Mouse (Mus musculus) adrenal gland, adult 8-10 months (tissue): ENCODE data around the gene Exosc5. TPM values are rescaled to one million over a fixed set of nuclear protein-coding genes. Genes with fewer than 3 reads are reported as not detected.

ENCODE experiments used
- DNase-seq: peaks from one replicate; pipeline ENCODE4 v3.0.0; 2022
- total RNA-seq, 4 experiments: library from RNA; stranded (reverse); gene quantifications; 2 replicates each; pipeline ENCODE4 v1.2.4; 2022

Exosc5 gene
- total RNA-seq, 4 experiments from 2014 or later: 42.0 to 62.6 (median 51.4) TPM

GRCm38 (mm10) chr7:25637099-25637498 is 21.9 kb upstream of the Exosc5 start:
- DNase-seq: no peak

DNA sequence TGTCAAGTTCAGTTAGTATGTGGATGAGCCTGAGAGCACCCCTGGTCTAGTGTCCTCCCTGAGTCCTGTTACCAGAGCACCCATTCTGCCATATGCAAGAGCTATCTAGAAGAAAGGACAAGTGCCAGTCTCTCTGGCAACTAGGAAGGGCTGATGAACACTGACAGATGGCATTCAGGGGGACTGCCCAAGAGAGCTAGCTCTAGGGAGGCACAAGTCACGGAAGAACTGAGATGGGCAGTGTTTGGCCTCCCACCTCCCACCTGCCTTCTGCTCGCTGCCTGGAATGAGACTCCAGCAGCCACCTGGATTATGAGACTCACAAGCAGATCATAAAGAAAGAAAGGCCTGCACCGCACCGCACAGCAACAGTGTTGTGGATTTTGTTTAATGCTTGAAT is 19.2 kb upstream of the Exosc5 start:
- DNase-seq: no peak

GRCm38 (mm10) chr7:25644136-25644535 is 14.8 kb upstream of the Exosc5 start:
- no peak for DNase-seq

DNA sequence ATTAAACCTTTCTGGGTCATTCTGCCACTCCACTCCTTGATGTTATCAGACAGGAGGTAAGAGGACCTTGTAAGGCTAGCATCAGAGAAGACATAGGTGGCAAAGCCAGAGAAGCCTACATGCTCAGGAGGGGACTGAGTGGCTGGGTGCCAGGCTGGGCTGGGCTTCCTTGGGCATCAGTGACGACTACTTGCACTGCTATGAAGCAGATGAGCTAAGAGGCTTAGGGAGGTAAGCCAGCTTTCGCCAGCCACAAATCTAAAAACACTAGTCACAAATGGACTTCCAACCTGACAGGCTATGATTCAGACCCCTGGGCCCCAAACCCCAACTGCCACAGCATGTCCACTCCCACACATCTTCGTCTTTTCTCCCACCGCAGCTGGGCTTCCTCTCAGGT is 14.3 kb upstream of the Exosc5 start:
- DNase-seq: no peak

DNA sequence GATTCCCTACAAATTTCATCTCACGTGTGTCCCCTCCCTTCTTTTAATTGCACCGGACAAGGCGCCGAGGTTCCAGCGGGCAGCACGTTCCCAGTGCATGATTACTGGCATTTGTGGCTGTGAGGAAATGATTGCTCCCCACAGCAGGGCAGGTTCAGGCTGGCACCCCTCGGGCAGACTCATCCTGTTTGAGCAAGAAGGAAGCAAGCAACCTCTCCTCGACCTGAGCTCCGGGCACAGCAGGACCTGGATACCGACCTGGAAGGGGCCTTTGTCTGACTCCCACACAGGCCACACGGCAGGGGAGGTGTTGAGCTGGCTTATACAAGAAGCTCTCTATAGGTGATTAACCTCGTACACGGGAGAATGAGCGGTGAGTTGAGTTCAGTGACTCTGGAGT is 13.9 kb upstream of the Exosc5 start:
- DNase-seq: no peak

DNA sequence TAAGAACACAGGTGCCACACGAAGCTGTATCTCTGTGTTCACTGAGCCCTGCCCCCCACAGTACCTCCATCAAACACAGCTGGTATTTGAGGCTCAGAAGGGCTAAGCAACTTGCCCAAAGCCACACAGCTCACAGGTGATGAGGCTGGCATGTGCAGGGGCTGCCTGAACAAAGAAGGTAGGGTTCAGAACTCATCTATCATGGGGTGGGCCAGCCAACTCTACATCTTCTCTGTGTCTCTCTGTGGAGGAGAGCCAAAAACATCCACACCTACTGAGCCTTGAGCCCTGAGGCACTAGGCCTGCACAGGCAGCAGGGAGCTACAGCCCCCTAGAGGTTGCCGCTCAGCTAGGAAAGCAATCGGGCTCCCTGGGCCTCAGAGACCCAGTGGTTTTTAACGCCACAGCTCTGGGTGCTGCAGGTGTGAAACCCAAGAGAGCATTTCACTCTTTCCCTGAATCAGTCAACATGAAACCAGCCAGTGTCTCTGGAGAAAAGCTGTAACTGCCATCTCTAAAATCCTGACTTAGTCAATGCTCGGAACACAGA is 11.3 kb upstream of the Exosc5 start:
- no peak for DNase-seq

DNA sequence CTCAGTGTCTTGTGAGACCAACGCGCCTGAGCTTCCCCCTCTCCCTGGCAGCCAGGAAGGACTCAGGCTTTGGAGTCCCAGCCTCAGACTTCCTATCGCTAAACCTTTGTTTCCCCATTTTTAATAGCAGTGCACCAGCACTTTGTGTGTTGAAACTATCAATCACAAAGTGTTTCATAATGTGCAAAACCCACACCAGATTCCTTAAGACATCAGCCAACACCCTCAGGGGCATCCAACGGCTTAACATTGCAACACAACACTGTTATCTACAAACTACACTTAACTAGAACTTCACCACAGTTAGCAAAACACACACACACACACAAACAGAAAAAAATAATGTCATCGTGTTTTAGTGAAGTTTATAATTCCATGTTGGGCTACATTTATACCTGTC is 9.1 kb upstream of the Exosc5 start:
- no peak for DNase-seq

DNA sequence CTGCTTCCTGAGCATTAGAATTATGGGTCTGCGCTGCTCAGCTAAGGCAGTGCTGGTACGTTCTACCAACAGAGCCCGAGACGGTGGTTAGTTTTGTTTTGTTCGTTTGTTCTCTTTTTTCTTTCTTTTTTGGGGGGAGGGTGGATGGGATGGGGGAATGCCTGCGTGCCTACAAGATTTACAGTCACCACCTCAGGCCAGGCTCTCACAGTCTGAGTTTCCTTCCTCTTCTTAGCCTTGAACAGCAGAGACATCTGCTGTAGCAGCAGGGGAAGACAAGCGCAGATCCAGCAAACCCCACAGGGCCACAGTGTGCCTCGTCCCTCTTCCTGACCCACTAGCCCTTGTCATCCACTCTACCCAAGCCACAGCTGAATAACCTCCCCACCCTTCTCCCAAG is 7.7 kb upstream of the Exosc5 start:
- no peak for DNase-seq

- no peak for DNase-seq
Measured at GRCm38 (mm10) chr7:25652244-25652759, 6.7 kb upstream of the Exosc5 start.

DNA sequence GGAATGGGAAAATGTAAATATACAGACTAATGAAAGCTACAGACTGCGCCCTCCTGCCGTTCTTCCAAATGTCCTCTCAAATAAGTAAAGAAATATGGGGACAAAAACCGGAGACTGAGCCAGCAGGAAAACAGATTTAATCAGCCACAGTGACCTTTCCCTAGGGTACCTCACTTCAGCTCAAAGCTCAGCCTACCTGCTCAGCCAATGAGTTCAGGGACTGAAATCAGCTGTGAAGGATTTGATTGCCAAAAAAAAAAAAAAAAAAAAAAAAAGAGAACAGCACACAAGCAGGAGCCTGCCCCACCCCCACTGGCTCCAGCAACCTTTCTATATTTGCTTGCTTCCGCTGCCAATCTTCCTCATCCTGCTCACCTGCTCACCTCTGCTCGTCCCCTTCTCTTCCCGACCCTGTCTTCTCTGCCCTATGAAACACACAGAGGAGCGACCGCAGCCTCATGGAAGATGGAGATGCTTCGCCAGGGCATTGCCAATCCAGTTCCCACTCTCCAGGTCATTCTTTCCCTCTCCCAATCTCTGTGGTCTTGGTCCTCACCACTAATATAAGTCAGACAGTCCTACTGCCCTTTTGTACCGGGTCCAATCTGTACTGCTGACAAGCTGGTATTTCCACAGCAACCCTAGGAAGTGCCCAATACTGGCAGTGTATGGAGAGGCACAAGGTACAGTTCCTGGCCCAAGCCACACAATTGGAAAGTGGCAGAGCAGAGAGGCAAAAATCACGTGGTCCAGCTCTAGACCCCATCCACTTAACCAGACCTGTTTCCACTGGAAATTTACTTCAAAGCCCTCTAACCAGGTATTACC is 3.1 kb upstream of the Exosc5 start:
- no peak for DNase-seq

GRCm38 (mm10) chr7:25657785-25658184 is 1.2 kb upstream of the Exosc5 start:
- no peak for DNase-seq

DNA sequence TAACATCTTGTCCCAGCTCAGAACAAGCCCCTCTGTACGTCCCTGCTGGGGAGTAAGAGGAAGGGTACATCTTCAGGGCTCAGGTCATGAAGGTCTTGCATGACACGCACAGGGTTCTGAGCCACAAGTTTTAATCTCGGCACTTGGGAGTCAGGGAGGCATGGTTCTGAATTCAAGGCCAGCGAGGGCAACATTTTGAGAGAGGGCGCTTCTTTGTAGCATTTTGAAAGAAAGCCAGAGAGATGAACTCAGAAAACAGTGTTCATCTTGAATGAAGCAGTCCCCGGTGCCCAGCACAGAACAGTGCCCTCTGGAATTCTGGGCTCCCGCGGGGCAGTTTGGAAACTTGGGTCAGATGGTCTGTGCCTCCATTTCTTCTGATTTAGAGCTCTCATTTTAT is 7.4 kb downstream of the Exosc5 start:
- DNase-seq: no peak

GRCm38 (mm10) chr7:25669158-25669557 is 10.2 kb downstream of the Exosc5 start:
- no peak for DNase-seq

- no peak for DNase-seq
Measured at GRCm38 (mm10) chr7:25669631-25670030, 10.7 kb downstream of the Exosc5 start.

DNA sequence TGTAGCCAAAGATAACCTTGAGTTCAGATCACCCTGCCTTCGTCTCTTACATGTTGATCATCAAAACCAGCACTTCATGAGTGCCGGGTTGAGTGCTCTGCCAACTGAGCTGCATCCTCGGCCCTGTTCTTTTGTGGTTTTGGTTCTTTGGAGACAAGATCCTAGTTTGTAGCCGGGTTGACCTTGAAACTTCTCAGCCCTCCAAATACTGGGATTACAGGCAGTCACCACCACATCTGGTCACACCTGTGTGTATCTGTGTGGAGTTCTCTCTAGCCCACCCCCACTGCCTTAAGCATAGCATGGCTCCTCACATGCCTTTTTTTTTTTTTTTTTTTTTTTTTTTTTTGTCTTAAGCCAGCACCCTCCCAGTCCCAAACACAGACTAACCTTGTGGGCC is 11.1 kb downstream of the Exosc5 start:
- DNase-seq: no peak

DNA sequence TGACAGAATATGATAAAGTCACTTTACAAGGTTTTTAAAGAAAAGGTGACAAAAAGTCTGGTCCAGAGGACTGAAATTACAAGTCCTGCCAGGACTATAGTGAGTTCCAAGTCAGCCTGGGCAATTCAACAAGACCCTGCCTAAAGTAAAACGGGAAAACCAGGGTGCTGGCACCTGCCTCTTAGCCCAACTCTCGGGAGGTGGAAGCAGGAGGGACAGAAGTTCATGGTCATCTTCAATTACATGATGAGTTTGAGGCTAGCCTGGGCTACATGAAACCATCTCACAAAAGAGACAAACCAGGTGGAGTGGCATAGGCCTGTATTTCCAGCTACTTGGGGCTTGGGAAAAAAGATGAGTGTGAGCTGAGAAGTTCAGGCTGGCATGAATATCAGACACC is 12.7 kb downstream of the Exosc5 start:
- DNase-seq: no peak

DNA sequence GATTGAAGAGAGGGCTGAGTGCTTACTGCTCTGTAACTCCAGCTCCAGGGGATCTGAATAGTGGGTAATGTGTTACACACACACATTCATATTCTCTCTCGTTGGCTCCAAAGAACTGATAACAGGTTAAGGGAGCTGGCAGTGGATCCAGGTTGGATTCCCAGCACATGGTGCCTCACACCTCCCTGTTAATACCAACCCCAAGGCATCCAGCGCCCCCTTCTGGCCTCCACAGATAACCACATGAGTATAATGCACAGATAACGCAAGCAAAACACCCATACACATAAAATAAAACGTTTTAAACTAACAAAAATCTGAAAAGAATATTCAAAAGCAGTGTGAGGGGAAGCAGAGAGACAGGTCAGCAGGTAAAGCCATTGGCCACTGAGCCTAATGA is 13.5 kb downstream of the Exosc5 start:
- DNase-seq: no peak

GRCm38 (mm10) chr7:25674297-25674696 is 15.3 kb downstream of the Exosc5 start:
- DNase-seq: no peak

GRCm38 (mm10) chr7:25674719-25675300 is 15.8 kb downstream of the Exosc5 start, which contains the start of gene Tmem91:
Tmem91 (minus strand) TSS chr7:25675166.
- no peak for DNase-seq

DNA sequence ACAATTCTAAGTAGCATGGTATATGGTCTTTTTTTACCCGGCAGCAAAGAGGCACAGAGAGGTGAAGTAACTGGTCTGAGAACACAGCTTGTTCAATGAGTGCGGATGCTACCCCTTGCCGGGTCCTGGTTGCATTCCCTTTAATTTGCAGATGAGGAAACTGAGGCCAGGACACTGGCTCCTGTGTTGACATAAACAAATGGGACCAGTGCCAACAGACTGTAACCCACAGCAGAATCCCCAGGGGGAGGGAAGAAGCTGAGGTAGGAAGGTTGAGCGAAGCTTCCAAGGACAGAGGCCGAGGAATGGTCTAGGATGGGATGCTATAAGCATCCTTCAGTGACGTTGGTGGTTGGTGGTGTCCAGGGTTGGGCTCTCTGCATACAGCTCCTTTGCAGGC is 16.4 kb downstream of the Exosc5 start:
- no peak for DNase-seq

DNA sequence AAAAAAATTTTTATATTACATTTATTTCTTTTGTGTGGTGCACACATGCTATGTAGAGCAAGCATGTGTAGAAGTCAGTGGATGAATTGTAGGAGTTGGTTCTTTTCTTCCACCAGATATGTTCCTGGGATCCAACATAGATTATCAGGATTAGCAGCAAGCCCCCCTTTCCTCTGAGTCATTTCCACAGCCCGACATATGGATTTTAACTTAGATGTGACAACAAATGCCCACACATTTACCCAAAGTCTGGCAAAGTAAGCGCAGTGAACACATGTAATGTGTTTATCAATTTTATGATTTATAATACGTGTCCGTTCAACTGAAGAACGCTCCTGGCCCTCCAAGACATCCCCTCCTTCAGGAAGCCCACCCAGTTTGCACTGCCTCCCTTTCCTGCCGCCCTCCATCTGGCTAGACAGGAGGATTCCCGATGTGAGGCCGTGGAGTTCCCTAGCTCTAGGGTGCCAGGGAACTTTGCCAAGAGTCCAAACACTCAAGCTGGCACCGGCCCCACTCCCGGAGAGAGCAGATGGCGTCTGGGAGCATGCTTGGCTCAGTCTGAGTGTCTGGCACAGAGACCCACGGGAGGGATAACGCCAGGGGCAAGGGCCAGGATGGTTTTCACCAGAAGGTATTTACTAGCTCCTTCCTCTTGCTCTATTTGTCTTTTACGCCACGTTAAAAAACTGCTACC is 17.3 kb downstream of the Exosc5 start:
- DNase-seq: peak; percentile 53

GRCm38 (mm10) chr7:25677013-25677412 is 18.0 kb downstream of the Exosc5 start:
- DNase-seq: no peak

GRCm38 (mm10) chr7:25679971-25680370 is 21.0 kb downstream of the Exosc5 start:
- no peak for DNase-seq
